Mouse (Mus musculus) T-helper 17 cell (primary cell): Measurements from ENCODE around the gene Fam78a.

ENCODE experiments used
- in situ Hi-C, 2 experiments: fragments of 300-600 bp; cut with MboI, MseI; formaldehyde crosslinking; loops; 1 replicate in 1 of 2; 2 replicates in 1 of 2; pipeline ENCODE4 v1.15.1; 2025; ENCODE audit warnings: high pct_unique_total_duplicates in 2 of 2

Fam78a gene

GRCm38 (mm10) chr2:32051791-32052190, 32.9 kb downstream of the Fam78a start:
- in situ Hi-C loops: loop anchor here in 1 of 2 experiments (10.0 kb wide), 1 partner anchor 673 kb away; the partner anchor contains the start of gene Sh2d3c

- in situ Hi-C loops: loop anchor here in 1 of 2 experiments (5.0 kb wide), 1 partner anchor 90 kb away; no protein-coding TSS in a partner anchor
Observed at GRCm38 (mm10) chr2:32047323-32047722, 37.3 kb downstream of the Fam78a start.

GRCm38 (mm10) chr2:32046009-32046408, 38.6 kb downstream of the Fam78a start:
- in situ Hi-C loops: loop anchor here in 1 of 2 experiments (5.0 kb wide), 1 partner anchor 91 kb away; no protein-coding TSS in a partner anchor

GRCm38 (mm10) chr2:32045375-32045774, 39.3 kb downstream of the Fam78a start:
- in situ Hi-C loops: loop anchor here in 1 of 2 experiments (5.0 kb wide), 1 partner anchor 92 kb away; no protein-coding TSS in a partner anchor

- in situ Hi-C loops: loop anchor here in 1 of 2 experiments (5.0 kb wide), 1 partner anchor 88 kb away; no protein-coding TSS in a partner anchor
Observed at GRCm38 (mm10) chr2:32043836-32044235, 40.8 kb downstream of the Fam78a start.

- in situ Hi-C loops: loop anchor here in 1 of 2 experiments (5.0 kb wide), 1 partner anchor 91 kb away; no protein-coding TSS in a partner anchor
Observed at GRCm38 (mm10) chr2:32041087-32041486, 43.6 kb downstream of the Fam78a start.

GRCm38 (mm10) chr2:32040646-32041045, 44.0 kb downstream of the Fam78a start:
- in situ Hi-C loops: loop anchor here in 1 of 2 experiments (5.0 kb wide), 1 partner anchor 92 kb away; no protein-coding TSS in a partner anchor

GRCm38 (mm10) chr2:32038661-32039081, 46.0 kb downstream of the Fam78a start:
- in situ Hi-C loops: no loop called here

GRCm38 (mm10) chr2:32037279-32037858, 47.3 kb downstream of the Fam78a start:
- in situ Hi-C loops: no loop called here

GRCm38 (mm10) chr2:32034206-32034605, 50.5 kb downstream of the Fam78a start:
- in situ Hi-C loops: no loop called here

- in situ Hi-C loops: no loop called here
Observed at GRCm38 (mm10) chr2:32033436-32033835, 51.2 kb downstream of the Fam78a start.

- in situ Hi-C loops: no loop called here
Observed at GRCm38 (mm10) chr2:32029636-32030035, 55.0 kb downstream of the Fam78a start.

GRCm38 (mm10) chr2:32024372-32024771, 60.3 kb downstream of the Fam78a start:
- in situ Hi-C loops: no loop called here

- in situ Hi-C loops: no loop called here
Observed at GRCm38 (mm10) chr2:32020229-32020628, 64.4 kb downstream of the Fam78a start.

- in situ Hi-C loops: loop anchor here in 1 of 2 experiments (5.0 kb wide), 1 partner anchor 193 kb away; no protein-coding TSS in a partner anchor
Observed at GRCm38 (mm10) chr2:32019704-32020103, 65.0 kb downstream of the Fam78a start.

- in situ Hi-C loops: no loop called here
Observed at GRCm38 (mm10) chr2:32008716-32009115, 75.9 kb downstream of the Fam78a start.

GRCm38 (mm10) chr2:32008311-32008710, 76.3 kb downstream of the Fam78a start:
- in situ Hi-C loops: no loop called here
